Mouse (Mus musculus): ENCODE data around the gene Mtif3. TPM values are rescaled to one million over a fixed set of nuclear protein-coding genes. Genes with fewer than 3 reads are reported as not detected.
"Not testable (repeated sequence)": the region's sequence is repeated elsewhere in the genome, so short reads cannot be mapped to it uniquely, and the experiment has no call there.

Gene Mtif3
- total and polyA plus RNA-seq, 3 experiments: 22.7 to 38.2 TPM; not detected in 1

DNA sequence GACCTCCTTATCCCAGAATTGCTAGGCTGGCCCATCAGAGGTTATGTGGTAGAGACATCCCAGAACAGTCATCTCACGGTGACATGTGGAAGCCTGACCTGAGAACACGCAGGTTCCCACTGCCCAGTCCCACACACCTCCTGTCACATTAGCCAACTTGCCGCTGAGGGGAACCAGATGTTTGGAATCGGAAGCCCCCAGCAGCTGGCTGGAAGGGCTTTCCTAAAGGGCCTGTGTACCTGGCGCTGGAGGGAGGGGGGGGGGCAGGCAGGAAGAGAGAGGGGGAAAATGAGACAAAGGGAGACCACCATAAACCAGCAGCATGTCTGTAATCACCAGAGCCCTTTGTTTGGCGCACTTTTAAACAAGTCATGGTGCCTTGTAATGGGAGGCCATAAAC lies 43.7 kb downstream of the Mtif3 start:
- H3K4me1 ChIP-seq (ENCODE audit: control insufficient read depth in 1 of 2, insufficient read depth in 2 of 2, low read length in 2 of 2): no peaks in the 10 kb centered on the region
- no peaks in the 10 kb centered on the region for H3K27me3 ChIP-seq (ENCODE audit: control insufficient read depth in 1 of 2, insufficient read depth in 2 of 2, low read length in 2 of 2)
- no peak overlapping the region for H3K27ac ChIP-seq (ENCODE audit: control insufficient read depth, low read depth, low read length)
- H3K9me3 ChIP-seq (replicated peaks; ENCODE audit: insufficient read depth, low read length): no peaks in the 10 kb centered on the region
- no peaks in the 10 kb centered on the region for H3K79me2 ChIP-seq (ENCODE audit: control insufficient read depth, insufficient read depth, low read length, poor library complexity)
- no peaks in the 10 kb centered on the region for H3K36me3 ChIP-seq (ENCODE audit: control insufficient read depth in 1 of 2, insufficient read depth in 2 of 2, low read length in 2 of 2)
- H3K4me3 ChIP-seq (ENCODE audit: control insufficient read depth in 1 of 2, insufficient read depth in 1 of 2, low read depth in 2 of 2, low read length in 2 of 2): no peak overlapping the region
- TF ChIP-seq ZC3H11A (IDR thresholded peaks at IDR 0.05; ENCODE audit: low read depth, low read length): no peak
- no peak for TF ChIP-seq CHD2 (IDR thresholded peaks at IDR 0.05; ENCODE audit: low read length)
- no peak for TF ChIP-seq KAT2A (conservative IDR thresholded peaks at IDR 0.05; ENCODE audit: low read depth, low read length)
- no peak for TF ChIP-seq ZMIZ1 (IDR thresholded peaks at IDR 0.05; ENCODE audit: low read depth, low read length)
- no peak for TF ChIP-seq TBP (IDR thresholded peaks at IDR 0.05; ENCODE audit: low read depth, low read length)
- no peak for TF ChIP-seq MYB (IDR thresholded peaks at IDR 0.05; ENCODE audit: low read depth, low read length)
- TF ChIP-seq NRF1 (IDR thresholded peaks at IDR 0.05; ENCODE audit: insufficient read depth, low read depth, low read length, poor library complexity, severe bottlenecking): no peak
- no peak for TF ChIP-seq USF1 (IDR thresholded peaks at IDR 0.05; ENCODE audit: low read depth, low read length)
- no peak for TF ChIP-seq ELF1 (IDR thresholded peaks at IDR 0.05; ENCODE audit: low read depth, low read length)
- TF ChIP-seq MAX (IDR thresholded peaks at IDR 0.05; ENCODE audit: low read length): no peak
- no peak for TF ChIP-seq ETS1 (IDR thresholded peaks at IDR 0.05; ENCODE audit: low read depth, low read length)
- TF ChIP-seq SIN3A (IDR thresholded peaks at IDR 0.05; ENCODE audit: low read length): no peak
- no peak for TF ChIP-seq EP300 (IDR thresholded peaks at IDR 0.05; ENCODE audit: low read depth in 1 of 2, low read length in 2 of 2)
- no peak for TF ChIP-seq HCFC1 (IDR thresholded peaks at IDR 0.05; ENCODE audit: low read depth, low read length)
- TF ChIP-seq MAFK (IDR thresholded peaks at IDR 0.05; ENCODE audit: borderline replicate concordance, low read depth, low read length): no peak
- TF ChIP-seq SMC3 (IDR thresholded peaks at IDR 0.05; ENCODE audit: low read depth, low read length): no peak
- no peak for TF ChIP-seq POLR2AphosphoS2 (IDR thresholded peaks at IDR 0.05; ENCODE audit: low read length)
- no peak for TF ChIP-seq ZKSCAN1 (IDR thresholded peaks at IDR 0.05; ENCODE audit: low read depth, low read length)
- TF ChIP-seq ZNF384 (IDR thresholded peaks at IDR 0.05; ENCODE audit: low read depth, low read length): no peak
- no peak overlapping the region for H3K9ac ChIP-seq (ENCODE audit: control insufficient read depth, low read depth, low read length, poor library complexity, severe bottlenecking)
- DNase-seq (ENCODE audit: low read depth, low spot score): no peak

GRCm38 (mm10) chr5:146917357-146917756 lies 46.2 kb downstream of the Mtif3 start:
- DNase-seq (ENCODE audit: low read depth, low spot score); H3K4me3 ChIP-seq (ENCODE audit: control insufficient read depth in 1 of 2, insufficient read depth in 1 of 2, low read depth in 2 of 2, low read length in 2 of 2); H3K9me3 ChIP-seq (replicated peaks; ENCODE audit: insufficient read depth, low read length); H3K79me2 ChIP-seq (ENCODE audit: control insufficient read depth, insufficient read depth, low read length, poor library complexity); H3K36me3 ChIP-seq (ENCODE audit: control insufficient read depth in 1 of 2, insufficient read depth in 2 of 2, low read length in 2 of 2); H3K4me1 ChIP-seq (ENCODE audit: control insufficient read depth in 1 of 2, insufficient read depth in 2 of 2, low read length in 2 of 2); H3K9ac ChIP-seq (ENCODE audit: control insufficient read depth, low read depth, low read length, poor library complexity, severe bottlenecking); H3K27ac ChIP-seq (ENCODE audit: control insufficient read depth, low read depth, low read length); H3K27me3 ChIP-seq (ENCODE audit: control insufficient read depth in 1 of 2, insufficient read depth in 2 of 2, low read length in 2 of 2): not testable (repeated sequence)
- TF ChIP-seq ZNF384 (IDR thresholded peaks at IDR 0.05; ENCODE audit: low read depth, low read length): peak; percentile 81
- 0 out of 2 replicates have a peak, but pooled peaks have one; percentile 8 for TF ChIP-seq TBP (IDR thresholded peaks at IDR 0.05; ENCODE audit: low read depth, low read length)

Data from MEL (cell line).